Mouse (Mus musculus) spleen, adult 2 months (tissue): ENCODE results near the gene Use1.

Experiments
- CTCF ChIP-seq: fragments of 200-500 bp; IDR thresholded peaks from 2 replicates; pipeline ENCODE4 v1.5.1; 2011; ENCODE audit warnings: mild to moderate bottlenecking, inconsistent platforms; ENCODE audit not compliant: insufficient read depth, insufficient read length, insufficient replicate concordance; ENCODE audit errors: extremely low read depth
- POLR2A ChIP-seq: fragments of 200-500 bp; IDR thresholded peaks from 2 replicates; pipeline ENCODE4 v1.6.1; 2011; ENCODE audit warnings: low read depth, low read length, inconsistent platforms

GRCm38 (mm10) chr8:71374616-71375206 is 8.1 kb downstream of the Use1 start:
- no peak for TF ChIP-seq POLR2A
- no peak for TF ChIP-seq CTCF
